Mouse (Mus musculus) neural tube, embryonic 14.5 days (tissue): ENCODE data around the gene Rbm18. TPM values are rescaled to one million over a fixed set of nuclear protein-coding genes. Genes with fewer than 3 reads are reported as not detected.
A peak's percentile ranks its signal among the peaks of the same experiment; 100 is the strongest.

Source experiments
- ATAC-seq: fragments of 200-750 bp; cut with Nextera tagmentation; 2 replicates; pipeline ENCODE4 v1.8.0; 2017; ENCODE audit warnings: low read depth, mild to moderate bottlenecking, moderate TSS enrichment, moderate library complexity
- H3K27ac ChIP-seq: fragments of 300-500 bp; sonication (generic); 2 replicates; pipeline ENCODE4 v1.5.1; 2014; ENCODE audit warnings: low read depth, mild to moderate bottlenecking, control low read depth, low read length, moderate library complexity, mixed read lengths
- H3K27me3 ChIP-seq: fragments of 300-500 bp; sonication (generic); 2 replicates; pipeline ENCODE4 v1.6.1; 2014; ENCODE audit warnings: low read length; ENCODE audit not compliant: control insufficient read depth, insufficient read depth
- H3K36me3 ChIP-seq: fragments of 300-500 bp; sonication (generic); 2 replicates; pipeline ENCODE4 v1.6.1; 2014; ENCODE audit warnings: low read length, mixed read lengths; ENCODE audit not compliant: control insufficient read depth, insufficient read depth
- H3K4me1 ChIP-seq: fragments of 300-500 bp; sonication (generic); 2 replicates; pipeline ENCODE4 v1.6.1; 2014; ENCODE audit warnings: low read length; ENCODE audit not compliant: control insufficient read depth, insufficient read depth
- H3K4me2 ChIP-seq: fragments of 300-500 bp; sonication (generic); 2 replicates; pipeline ENCODE4 v1.6.1; 2014; ENCODE audit warnings: mild to moderate bottlenecking, low read depth, low read length, control low read depth
- H3K4me3 ChIP-seq: fragments of 300-500 bp; sonication (generic); 2 replicates; pipeline ENCODE4 v1.5.1; 2014; ENCODE audit warnings: low read depth, low read length, control low read depth, mixed read lengths
- H3K9ac ChIP-seq: fragments of 300-500 bp; sonication (generic); replicated peaks from 2 replicates; pipeline ENCODE4 v1.6.1; 2014; ENCODE audit warnings: low read depth, mild to moderate bottlenecking, control low read depth, low read length, mixed read lengths
- H3K9me3 ChIP-seq: fragments of 300-500 bp; sonication (generic); 2 replicates; pipeline ENCODE4 v1.6.1; 2016; ENCODE audit warnings: low read length; ENCODE audit not compliant: control insufficient read depth
- WGBS: fragments of 180-500 bp; shearing (Covaris S2); extraction: QIAGEN DNeasy Blood & Tissue Kit; methylation state at CpG from one replicate; pipeline ENCODE4 v1.1.7; 2014; 5-methylcytosine and 5-hydroxymethylcytosine counted together
- polyA plus RNA-seq: library from polyadenylated mRNA; unstranded; fragments of >200 nt; fragmentation: Nextera tagmentation; extraction: Ambion mirVana; gene quantifications from 2 replicates; pipeline ENCODE4 v1.2.1, GENCODE M21; 2014

Gene Rbm18
- polyA plus RNA-seq, 1 experiment from 2014 or later: 138 TPM

- Histone ChIP-seq H3K27me3 (peaks cover 61% of the 10 kb centered on the region), H3K9me3 (no peaks in the 10 kb centered on the region), H3K4me3 (no peak overlapping the region), H3K36me3 (no peaks in the 10 kb centered on the region), H3K9ac (no peak overlapping the region), H3K27ac (no peak overlapping the region), H3K4me2 (no peak overlapping the region), H3K4me1 (peaks cover 20% of the 10 kb centered on the region)
- ATAC-seq: no peak
- WGBS: 3% methylated on average over 28 of the region's 28 CpGs
Measured at GRCm38 (mm10) chr2:36101866-36102558, 34.6 kb downstream of the Rbm18 start.

GRCm38 (mm10) chr2:36099739-36100138 is 36.8 kb downstream of the Rbm18 start:
- ATAC-seq: no peak
- WGBS: 6% methylated on average over 6 of the region's 6 CpGs
- no peak overlapping the region for H3K4me3 ChIP-seq
- H3K36me3 ChIP-seq: no peaks in the 10 kb centered on the region
- no peaks in the 10 kb centered on the region for H3K9me3 ChIP-seq
- H3K27me3 ChIP-seq: peaks cover 65% of the 10 kb centered on the region
- H3K9ac ChIP-seq: no peak overlapping the region
- H3K27ac ChIP-seq: no peak overlapping the region
- peaks cover 13% of the 10 kb centered on the region for H3K4me1 ChIP-seq
- H3K4me2 ChIP-seq: no peak overlapping the region

DNA sequence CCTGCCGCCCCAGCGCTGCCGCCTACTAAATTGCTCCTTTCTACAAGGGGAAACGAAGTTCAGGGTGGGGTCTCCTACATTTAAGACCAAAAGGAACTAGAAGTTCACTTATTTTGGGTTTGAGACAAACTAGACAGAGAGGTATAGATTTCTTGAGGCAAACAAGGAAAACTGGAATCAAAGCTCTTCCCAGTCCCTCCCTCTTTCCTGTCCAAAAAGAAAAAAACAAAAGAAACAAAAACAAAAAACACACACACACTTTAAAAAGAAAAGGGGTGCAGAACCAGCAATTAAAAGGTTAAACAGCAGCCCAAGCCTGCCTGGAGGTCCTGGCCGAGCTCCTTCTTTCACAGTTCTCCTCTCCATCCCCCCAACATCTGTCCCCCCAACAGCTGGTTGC is 38.6 kb downstream of the Rbm18 start:
- H3K4me2 ChIP-seq: no peak overlapping the region
- no peak for ATAC-seq
- H3K9ac ChIP-seq: no peak overlapping the region
- 7% methylated on average over 5 of the region's 5 CpGs for WGBS
- H3K4me3 ChIP-seq: no peak overlapping the region
- H3K4me1 ChIP-seq: 0 out of 2 replicates have a peak, but pooled peaks cover 5% of the 10 kb centered on the region
- H3K9me3 ChIP-seq: no peaks in the 10 kb centered on the region
- H3K36me3 ChIP-seq: no peaks in the 10 kb centered on the region
- H3K27me3 ChIP-seq: peaks cover 76% of the 10 kb centered on the region
- H3K27ac ChIP-seq: no peak overlapping the region

DNA sequence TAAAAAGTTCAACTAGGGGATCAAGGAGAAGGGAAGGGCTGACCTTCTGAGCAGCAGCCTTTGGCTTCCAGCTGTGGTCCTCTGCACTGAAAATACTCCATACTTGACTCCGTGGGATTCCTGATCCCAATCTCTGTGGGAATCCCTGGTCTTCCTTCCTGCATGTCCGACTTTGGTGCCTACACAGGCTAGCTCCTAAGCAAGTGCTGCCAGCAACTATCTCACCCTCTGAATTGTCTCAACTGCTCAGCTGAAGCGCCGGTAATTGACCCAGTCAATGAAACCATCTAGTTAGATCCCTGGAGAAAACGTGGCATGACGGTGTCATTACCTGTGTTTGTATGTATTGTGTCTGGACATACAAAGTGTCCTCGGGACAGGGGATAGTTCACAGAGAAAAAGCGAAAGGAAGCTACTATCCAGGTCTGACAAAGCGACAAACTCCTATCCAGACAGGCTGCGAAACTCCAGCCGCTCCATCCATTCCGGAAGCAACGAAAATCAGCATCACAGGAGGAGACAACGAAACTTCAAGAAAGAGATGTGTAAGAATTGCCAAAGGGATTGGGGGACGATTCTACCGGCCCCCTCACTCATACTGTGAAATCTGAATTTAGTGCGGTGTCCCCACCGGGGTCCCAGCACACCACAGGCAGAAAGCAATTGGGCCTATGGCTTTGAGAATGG is 39.3 kb downstream of the Rbm18 start:
- 3% methylated on average over 18 of the region's 18 CpGs for WGBS
- Histone ChIP-seq H3K4me3 (no peak overlapping the region), H3K36me3 (no peaks in the 10 kb centered on the region), H3K27me3 (peaks cover 73% of the 10 kb centered on the region), H3K9me3 (no peaks in the 10 kb centered on the region), H3K27ac (no peak overlapping the region), H3K4me1 (no peaks in the 10 kb centered on the region), H3K4me2 (no peak overlapping the region), H3K9ac (no peak overlapping the region)
- ATAC-seq: no peak

DNA sequence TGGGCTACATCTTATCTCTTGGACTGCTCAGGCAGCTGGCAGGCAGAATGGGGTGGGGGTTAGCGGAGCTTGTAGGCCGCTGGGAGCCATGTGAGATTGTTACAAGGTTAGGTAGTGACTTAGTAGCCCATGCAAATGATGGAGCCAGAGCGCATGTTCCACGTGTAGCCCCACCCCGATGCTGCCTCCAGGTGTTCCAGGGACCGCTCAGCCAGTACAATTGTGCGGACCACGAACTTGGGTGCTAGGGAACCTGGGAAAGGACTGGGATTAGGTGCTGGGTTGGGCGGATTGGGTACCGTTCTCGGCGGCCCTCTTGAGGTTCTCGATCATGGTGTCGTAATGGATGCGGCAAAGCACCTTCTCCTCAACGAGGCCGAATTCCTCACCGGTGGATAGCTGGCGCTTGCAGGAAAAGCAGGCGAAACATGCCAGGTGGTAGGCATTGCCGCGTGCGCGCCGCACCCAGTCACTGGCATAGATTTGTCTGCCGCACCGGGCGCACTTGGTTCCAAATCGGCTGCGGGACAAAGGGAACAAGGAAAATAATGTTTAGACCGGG is 42.6 kb downstream of the Rbm18 start:
- H3K27ac ChIP-seq: no peak overlapping the region
- no peak for ATAC-seq
- H3K4me1 ChIP-seq: peaks cover 6% of the 10 kb centered on the region
- H3K9me3 ChIP-seq: no peaks in the 10 kb centered on the region
- no peak overlapping the region for H3K4me3 ChIP-seq
- H3K4me2 ChIP-seq: no peak overlapping the region
- H3K9ac ChIP-seq: no peak overlapping the region
- WGBS: 3% methylated on average over 31 of the region's 31 CpGs
- peaks cover 77% of the 10 kb centered on the region for H3K27me3 ChIP-seq
- H3K36me3 ChIP-seq: no peaks in the 10 kb centered on the region

GRCm38 (mm10) chr2:36093301-36093700 is 43.3 kb downstream of the Rbm18 start:
- Histone ChIP-seq H3K36me3 (no peaks in the 10 kb centered on the region), H3K4me3 (no peak overlapping the region), H3K4me1 (peaks cover 6% of the 10 kb centered on the region), H3K4me2 (no peak overlapping the region), H3K9me3 (no peaks in the 10 kb centered on the region), H3K9ac (no peak overlapping the region), H3K27me3 (peaks cover 70% of the 10 kb centered on the region), H3K27ac (no peak overlapping the region)
- no peak for ATAC-seq
- 16% methylated on average over 7 of the region's 7 CpGs for WGBS

DNA sequence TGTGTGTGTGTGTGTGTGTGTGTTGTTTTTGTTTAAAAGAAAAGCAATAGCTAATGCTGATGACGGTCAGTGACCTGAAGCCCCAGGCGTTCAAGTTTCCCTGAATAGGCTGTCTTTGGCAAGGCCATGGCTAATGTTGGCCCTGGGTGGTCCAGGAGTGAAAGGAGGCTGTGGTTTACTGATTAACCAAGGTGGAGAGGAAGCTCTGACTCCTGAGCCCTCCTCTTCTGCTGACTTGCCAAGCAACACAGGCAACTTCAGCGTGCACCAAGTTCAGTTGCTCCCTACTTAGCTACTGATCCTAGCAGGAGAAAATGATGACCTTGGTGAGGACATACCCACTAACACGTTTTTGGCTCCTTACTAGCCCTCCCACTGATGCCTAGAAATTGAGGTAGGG is 43.8 kb downstream of the Rbm18 start:
- Histone ChIP-seq H3K4me2 (no peak overlapping the region), H3K36me3 (no peaks in the 10 kb centered on the region), H3K27ac (no peak overlapping the region), H3K27me3 (peaks cover 65% of the 10 kb centered on the region), H3K4me3 (no peak overlapping the region), H3K4me1 (peaks cover 6% of the 10 kb centered on the region), H3K9ac (no peak overlapping the region), H3K9me3 (no peaks in the 10 kb centered on the region)
- WGBS: 6% methylated on average over 4 of the region's 4 CpGs
- ATAC-seq: no peak

DNA sequence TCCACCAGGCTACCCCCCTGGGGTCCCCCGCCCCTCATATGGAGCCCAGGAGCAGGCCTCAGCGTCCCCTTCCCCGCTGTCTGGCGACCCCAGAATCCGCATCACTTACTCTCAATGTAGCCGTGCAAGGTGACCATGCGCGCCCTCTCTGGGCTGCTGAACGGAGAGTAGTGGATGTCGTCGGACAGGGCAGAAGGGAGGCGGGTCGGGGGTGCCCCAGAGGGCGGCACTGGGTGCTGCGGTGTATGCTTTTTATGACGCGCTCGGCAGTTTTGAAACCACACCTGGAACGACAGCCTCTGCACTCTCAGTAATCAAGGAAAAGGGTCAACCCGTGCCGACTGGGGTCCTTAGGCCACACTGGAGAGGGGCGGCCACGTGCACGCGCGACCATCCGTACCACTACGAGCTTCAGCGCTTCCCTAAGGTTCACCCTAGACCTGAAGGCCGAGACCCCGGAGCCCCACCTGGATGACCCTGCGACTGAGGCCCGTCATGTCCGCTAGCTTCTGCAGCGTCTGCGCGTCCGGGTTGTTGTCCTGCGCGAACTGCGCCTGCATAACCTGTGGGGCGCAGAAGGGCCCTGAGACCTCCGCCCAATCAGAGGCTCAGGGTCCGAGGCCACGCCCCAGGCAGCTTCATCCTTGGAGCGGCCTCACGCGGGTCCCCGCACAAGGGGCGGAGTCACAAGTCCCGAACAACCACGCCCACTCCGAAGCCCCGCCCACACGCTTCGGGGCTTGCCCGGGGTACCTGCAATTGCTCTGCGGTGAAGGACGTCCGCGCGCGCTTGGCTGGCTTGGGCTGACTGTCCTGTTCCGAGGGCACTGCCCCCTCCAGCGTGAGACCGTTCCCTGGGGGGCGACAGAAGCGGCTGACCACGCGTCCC is 45.5 kb downstream of the Rbm18 start:
- Histone ChIP-seq H3K4me3 (peak overlapping the region; percentile 29), H3K9ac (no peak overlapping the region), H3K27me3 (peaks cover 54% of the 10 kb centered on the region), H3K9me3 (no peaks in the 10 kb centered on the region), H3K4me1 (peaks cover 6% of the 10 kb centered on the region), H3K27ac (no peak overlapping the region), H3K4me2 (peak overlapping the region; percentile 50), H3K36me3 (no peaks in the 10 kb centered on the region)
- WGBS: 1% methylated on average over 70 of the region's 70 CpGs
- ATAC-seq: peak; percentile 72
